Mouse (Mus musculus) small intestine, adult 2 months (tissue): ENCODE measurements around the gene Cela1.

Experiments
- CTCF ChIP-seq: fragments of 200-500 bp; IDR thresholded peaks from 2 replicates; pipeline ENCODE4 v1.5.1; 2012; ENCODE audit warnings: low read depth, mild to moderate bottlenecking, control low read depth, inconsistent platforms, low read length, moderate library complexity, mixed read lengths; ENCODE audit not compliant: insufficient replicate concordance, insufficient read length; ENCODE audit errors: extremely low read depth
- POLR2A ChIP-seq: fragments of 200-500 bp; IDR thresholded peaks from 2 replicates; pipeline ENCODE4 v1.6.1; 2012; ENCODE audit warnings: low read depth, mild to moderate bottlenecking, control low read depth, inconsistent platforms, low read length, moderate library complexity

GRCm38 (mm10) chr15:100687430-100687971 is at the start of gene Cela1:
- TF ChIP-seq POLR2A (no peak), CTCF (no peak)
